Mouse (Mus musculus) C2C12 (cell line): ENCODE results near the gene Fxr1. TPM values are rescaled to one million over a fixed set of nuclear protein-coding genes. Genes with fewer than 3 reads are reported as not detected.

Source experiments
- H3K27me3 ChIP-seq: one replicate; pipeline ENCODE4 v1.6.1; 2011; ENCODE audit not compliant: control insufficient read depth, insufficient read depth, insufficient read length
- H3K36me3 ChIP-seq: one replicate; pipeline ENCODE4 v1.6.1; 2011; ENCODE audit not compliant: control insufficient read depth, insufficient read depth
- H3K4me3 ChIP-seq: one replicate; pipeline ENCODE4 v1.5.1; 2011; ENCODE audit warnings: mild to moderate bottlenecking, control low read depth; ENCODE audit not compliant: poor library complexity, insufficient read depth, severe bottlenecking
- H3K79me2 ChIP-seq: one replicate; pipeline ENCODE4 v1.6.1; 2011; ENCODE audit not compliant: control insufficient read depth, insufficient read depth
- H3K79me3 ChIP-seq: one replicate; pipeline ENCODE4 v1.6.1; 2011; ENCODE audit warnings: low read depth, control low read depth
- H3ac ChIP-seq: one replicate; pipeline ENCODE3; 2011; ENCODE audit warnings: low read depth; ENCODE audit not compliant: control insufficient read depth, insufficient read length
- CEBPB ChIP-seq: IDR thresholded peaks from one replicate; pipeline ENCODE4 v1.6.1; 2011; ENCODE audit warnings: low read depth, mild to moderate bottlenecking, control low read depth, moderate library complexity
- CTCF ChIP-seq: IDR thresholded peaks from one replicate; pipeline ENCODE4 v1.5.1; 2011; ENCODE audit not compliant: control insufficient read depth, insufficient read depth, insufficient read length
- FOSL1 ChIP-seq: IDR thresholded peaks from one replicate; pipeline ENCODE4 v1.8.0; 2011; ENCODE audit warnings: mild to moderate bottlenecking, low read length; ENCODE audit not compliant: poor library complexity, insufficient read depth, severe bottlenecking
- MAX ChIP-seq: IDR thresholded peaks from one replicate; pipeline ENCODE4 v1.6.1; 2011; ENCODE audit warnings: mild to moderate bottlenecking, control low read depth
- MYOD1 ChIP-seq: IDR thresholded peaks from one replicate; pipeline ENCODE4 v1.6.1; 2011; ENCODE audit warnings: low read depth; ENCODE audit not compliant: control insufficient read depth, insufficient read length
- MYOG ChIP-seq: IDR thresholded peaks from one replicate; pipeline ENCODE4 v1.6.1; 2011; ENCODE audit not compliant: control insufficient read depth, insufficient read length; ENCODE audit errors: extremely low read depth
- USF1 ChIP-seq: IDR thresholded peaks from one replicate; pipeline ENCODE4 v1.6.1; 2011; ENCODE audit warnings: low read depth, mild to moderate bottlenecking, control low read depth, moderate library complexity
- polyA plus RNA-seq: library from polyadenylated mRNA; unstranded; fragments of >200 nt; fragmentation: generic; extraction: Trizol; gene quantifications from one replicate; pipeline ENCODE4 v1.2.1, GENCODE M21; 2012; ENCODE audit warnings: missing spikeins

Gene Fxr1
- polyA plus RNA-seq, 1 experiment, result 33.9 TPM

GRCm38 (mm10) chr3:34115806-34116205 is 96.1 kb downstream of the Fxr1 start:
- Histone ChIP-seq H3K27me3 (no peaks in the 10 kb centered on the region), H3K79me2 (no peaks in the 10 kb centered on the region), H3K4me3 (no peak overlapping the region), H3K79me3 (no peaks in the 10 kb centered on the region), H3K36me3 (no peaks in the 10 kb centered on the region), H3ac (no peak overlapping the region)
- TF ChIP-seq FOSL1 (no peak), MYOD1 (no peak), USF1 (no peak), MYOG (no peak), MAX (no peak), CTCF (no peak), CEBPB (no peak)

DNA sequence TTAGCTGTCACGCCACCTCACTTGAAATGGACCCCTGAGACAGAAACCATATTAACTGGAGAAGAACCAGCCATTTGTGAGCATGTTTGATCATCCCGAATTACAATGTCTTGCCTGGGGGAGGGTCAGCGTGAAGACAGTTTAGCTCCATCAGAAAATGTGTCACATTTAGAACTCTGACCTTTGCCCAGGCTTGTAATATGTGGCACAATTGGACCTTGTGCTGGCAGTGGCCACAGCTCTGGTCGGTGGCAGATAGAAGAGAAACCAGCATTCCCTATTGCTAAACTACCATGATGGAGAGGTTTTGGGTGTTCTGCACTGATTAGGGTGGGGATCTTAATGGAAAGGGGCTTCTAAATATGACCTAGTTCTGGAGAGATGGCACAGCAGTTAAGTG is 100.1 kb downstream of the Fxr1 start:
- H3K79me3 ChIP-seq, result no peaks in the 10 kb centered on the region
- no peak for TF ChIP-seq MYOG
- TF ChIP-seq CEBPB, result no peak
- no peak for TF ChIP-seq MAX
- TF ChIP-seq CTCF, result no peak
- TF ChIP-seq USF1, result no peak
- TF ChIP-seq MYOD1, result no peak
- TF ChIP-seq FOSL1, result no peak
- no peaks in the 10 kb centered on the region for H3K79me2 ChIP-seq
- no peak overlapping the region for H3K4me3 ChIP-seq
- no peaks in the 10 kb centered on the region for H3K36me3 ChIP-seq
- H3K27me3 ChIP-seq, result no peaks in the 10 kb centered on the region
- no peak overlapping the region for H3ac ChIP-seq

Other genes with a start within 250 kb of the Fxr1 start
- 4.2 TPM for gene Ttc14, start 220.1 kb upstream of the Fxr1 start, polyA plus RNA-seq
- 0.18 TPM for gene Ccdc39, start 175.6 kb upstream of the Fxr1 start, polyA plus RNA-seq
- 76.1 TPM for gene Dnajc19, start 61.4 kb downstream of the Fxr1 start, polyA plus RNA-seq